Mouse (Mus musculus) midbrain, embryonic 14.5 days (tissue): Measurements from ENCODE around the gene Hspa1a. TPM values are rescaled to one million over a fixed set of nuclear protein-coding genes. Genes with fewer than 3 reads are reported as not detected.
"Not testable (repeated sequence)": the region's sequence is repeated elsewhere in the genome, so short reads cannot be mapped to it uniquely, and the experiment has no call there.

Experiments
- ATAC-seq: fragments of 200-750 bp; cut with Nextera tagmentation; 2 replicates; pipeline ENCODE4 v1.8.0; 2017; ENCODE audit warnings: moderate number of reproducible peaks, moderate library complexity; ENCODE audit not compliant: low FRiP score, low TSS enrichment
- DNase-seq: peaks from one replicate; pipeline ENCODE4 v3.0.0-alpha.2; 2015
- H3K27ac ChIP-seq: fragments of 300-500 bp; sonication (generic); replicated peaks from 2 replicates; pipeline ENCODE4 v1.5.1; 2014; ENCODE audit warnings: mild to moderate bottlenecking, low read depth, low read length, moderate library complexity
- H3K27me3 ChIP-seq: fragments of 300-500 bp; sonication (generic); 2 replicates; pipeline ENCODE4 v1.6.1; 2014; ENCODE audit warnings: low read length, control low read depth, mixed read lengths; ENCODE audit not compliant: control insufficient read depth, insufficient read depth
- H3K36me3 ChIP-seq: fragments of 300-500 bp; sonication (generic); 2 replicates; pipeline ENCODE4 v1.6.1; 2014; ENCODE audit warnings: low read length, control low read depth; ENCODE audit not compliant: control insufficient read depth, insufficient read depth
- H3K4me1 ChIP-seq: fragments of 300-500 bp; sonication (generic); 2 replicates; pipeline ENCODE4 v1.6.1; 2014; ENCODE audit warnings: mild to moderate bottlenecking, antibody characterized with exemption, low read length, control low read depth; ENCODE audit not compliant: control insufficient read depth, insufficient read depth
- H3K4me2 ChIP-seq: fragments of 300-500 bp; sonication (generic); 2 replicates; pipeline ENCODE4 v1.6.1; 2014; ENCODE audit warnings: mild to moderate bottlenecking, low read length, moderate library complexity
- H3K4me3 ChIP-seq: fragments of 300-500 bp; sonication (generic); replicated peaks from 2 replicates; pipeline ENCODE4 v1.5.1; 2014; ENCODE audit warnings: low read depth, low read length
- H3K9ac ChIP-seq: fragments of 300-500 bp; sonication (generic); replicated peaks from 2 replicates; pipeline ENCODE4 v1.6.1; 2014; ENCODE audit warnings: mild to moderate bottlenecking, low read length, moderate library complexity
- H3K9me3 ChIP-seq: fragments of 300-500 bp; sonication (generic); 2 replicates; pipeline ENCODE4 v1.6.1; 2016; ENCODE audit warnings: low read length, control low read depth, mixed read lengths; ENCODE audit not compliant: control insufficient read depth
- WGBS: fragments of 180-500 bp; shearing (Covaris S2); extraction: QIAGEN DNeasy Blood & Tissue Kit; methylation state at CpG from one replicate; pipeline ENCODE4 v1.1.7; 2014; 5-methylcytosine and 5-hydroxymethylcytosine counted together
- polyA plus RNA-seq: library from polyadenylated mRNA; unstranded; fragments of >200 nt; fragmentation: Nextera tagmentation; extraction: Ambion mirVana; gene quantifications from 2 replicates; pipeline ENCODE4 v1.2.1, GENCODE M21; 2014

Gene Hspa1a
- 5.6 and 8.1 TPM in 2 replicates for polyA plus RNA-seq

DNA sequence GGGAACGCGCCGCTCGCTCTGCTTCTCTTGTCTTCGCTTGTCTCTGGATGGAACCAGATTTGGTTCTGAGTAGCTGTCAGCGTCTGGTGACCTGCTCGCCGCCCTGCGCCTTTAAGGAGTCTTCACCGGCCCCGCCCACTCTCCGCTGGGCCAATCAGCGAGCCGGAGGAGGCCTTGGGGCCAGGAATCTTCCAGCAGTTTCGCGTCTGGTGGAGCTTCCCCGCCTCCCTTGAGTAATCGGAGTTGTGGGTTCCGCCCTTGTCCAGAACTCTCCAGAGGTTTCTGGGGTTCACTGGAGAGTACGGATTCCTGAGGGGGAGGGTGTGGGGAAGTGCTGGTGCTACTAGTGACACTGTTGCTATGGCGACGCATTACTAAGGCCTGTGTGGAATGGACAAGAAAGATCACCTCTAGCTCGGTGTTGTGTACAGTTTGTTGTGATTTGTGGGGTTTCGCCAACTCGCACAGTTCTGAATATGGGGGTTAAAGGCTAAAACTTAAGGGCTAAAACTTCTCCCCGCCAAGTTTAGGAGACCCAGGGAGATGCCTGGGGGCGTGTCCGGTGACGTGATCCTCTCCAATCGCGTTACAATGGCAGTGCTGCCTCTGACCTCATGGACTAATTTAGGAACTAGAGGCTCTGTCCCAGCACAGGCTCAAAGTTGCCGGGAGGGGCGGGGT, at the start of gene Hspa1a, which contains the start of gene Hspa1l:
Hspa1a (minus strand) TSS at position 88 of the 681 bp plus-strand sequence.
Hspa1l (plus strand) TSS at position 635 of the 681 bp plus-strand sequence.
- not testable (repeated sequence) for H3K9ac ChIP-seq, H3K4me1 ChIP-seq, H3K36me3 ChIP-seq, H3K27ac ChIP-seq, H3K9me3 ChIP-seq
- ATAC-seq (peak; percentile 90), DNase-seq (peak; percentile 80)
- H3K4me2 ChIP-seq: peak within 1 kb of the TSS; percentile 72
- 1% methylated on average over 30 of the region's 33 CpGs for WGBS
- peak within 1 kb of the TSS; percentile 34 for H3K4me3 ChIP-seq
- peaks cover 18% of the 10 kb centered on the region for H3K27me3 ChIP-seq

DNA sequence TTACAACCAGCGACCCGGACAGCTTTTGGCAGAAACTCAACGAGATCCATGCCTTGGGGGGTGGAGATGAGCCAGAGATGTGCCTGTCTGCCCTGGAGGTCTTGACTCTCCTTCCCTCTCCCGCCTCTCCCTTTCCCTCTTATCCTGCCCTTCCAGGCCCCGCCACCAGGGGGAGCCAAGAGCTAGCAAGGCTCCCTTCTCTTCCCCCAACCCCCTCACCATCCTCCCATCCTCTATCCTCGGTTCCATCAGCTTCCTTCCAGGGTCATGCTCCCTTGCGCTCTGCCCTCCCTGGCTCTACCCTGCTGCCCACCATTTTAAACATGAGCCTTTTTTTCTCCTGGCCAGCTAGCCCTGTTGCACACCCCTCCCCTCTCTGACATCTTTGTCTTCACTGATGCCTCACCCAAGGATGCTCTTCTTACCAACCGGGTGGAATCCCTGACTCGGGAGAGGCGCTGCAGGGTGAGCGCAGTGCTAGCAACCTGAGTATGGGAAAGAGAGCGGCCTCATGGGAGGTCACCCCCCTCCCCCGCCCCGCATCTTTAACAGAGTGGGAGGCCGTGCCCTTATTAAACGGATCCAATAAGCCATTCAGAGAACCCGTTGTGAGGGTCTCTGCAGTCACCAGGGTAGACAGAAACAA, 49.3 kb upstream of the Hspa1a start:
- peaks cover 7% of the 10 kb centered on the region; the same call in 1 of the 2 replicates for H3K36me3 ChIP-seq
- no peak overlapping the region for H3K4me3 ChIP-seq
- ATAC-seq (peak; percentile 44; the same call in 1 of the 2 replicates), DNase-seq (peak; percentile 85)
- no peaks in the 10 kb centered on the region for H3K27me3 ChIP-seq
- H3K27ac ChIP-seq: 0 out of 2 replicates have a peak overlapping the region, but pooled peaks have one; percentile 1
- WGBS: 3% methylated on average over 17 of the region's 17 CpGs
- no peaks in the 10 kb centered on the region for H3K9me3 ChIP-seq
- H3K4me2 ChIP-seq: peak overlapping the region; percentile 13
- peaks cover 3% of the 10 kb centered on the region; the same call in 1 of the 2 replicates for H3K4me1 ChIP-seq
- H3K9ac ChIP-seq: no peak overlapping the region

DNA sequence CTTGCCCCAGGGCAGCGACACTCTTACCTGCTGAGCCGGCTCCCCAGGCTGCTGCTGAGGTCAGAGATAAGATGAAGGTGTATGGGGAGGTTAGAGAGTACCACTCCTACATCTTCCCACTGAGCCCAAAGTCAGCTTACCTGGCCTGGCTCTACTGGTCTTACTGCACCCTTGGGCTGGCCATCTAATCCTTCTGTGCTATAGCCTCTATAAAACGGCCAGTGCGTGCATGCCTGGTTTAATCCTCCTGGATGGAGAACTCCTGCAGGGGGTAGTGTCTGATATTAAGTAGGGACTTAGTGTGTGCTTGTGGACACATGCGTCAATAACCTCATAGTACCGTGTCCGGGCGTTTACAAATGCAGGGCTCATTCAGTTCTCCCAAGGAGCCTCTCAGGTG, 48.6 kb upstream of the Hspa1a start:
- peaks cover 3% of the 10 kb centered on the region; the same call in 1 of the 2 replicates for H3K4me1 ChIP-seq
- H3K27me3 ChIP-seq: no peaks in the 10 kb centered on the region
- peaks cover 14% of the 10 kb centered on the region for H3K36me3 ChIP-seq
- no peak overlapping the region for H3K4me2 ChIP-seq
- H3K9ac ChIP-seq: no peak overlapping the region
- no peak for ATAC-seq
- 80% methylated on average over 8 of the region's 8 CpGs for WGBS
- H3K27ac ChIP-seq: no peak overlapping the region
- no peak for DNase-seq
- no peak overlapping the region for H3K4me3 ChIP-seq
- no peaks in the 10 kb centered on the region for H3K9me3 ChIP-seq

DNA sequence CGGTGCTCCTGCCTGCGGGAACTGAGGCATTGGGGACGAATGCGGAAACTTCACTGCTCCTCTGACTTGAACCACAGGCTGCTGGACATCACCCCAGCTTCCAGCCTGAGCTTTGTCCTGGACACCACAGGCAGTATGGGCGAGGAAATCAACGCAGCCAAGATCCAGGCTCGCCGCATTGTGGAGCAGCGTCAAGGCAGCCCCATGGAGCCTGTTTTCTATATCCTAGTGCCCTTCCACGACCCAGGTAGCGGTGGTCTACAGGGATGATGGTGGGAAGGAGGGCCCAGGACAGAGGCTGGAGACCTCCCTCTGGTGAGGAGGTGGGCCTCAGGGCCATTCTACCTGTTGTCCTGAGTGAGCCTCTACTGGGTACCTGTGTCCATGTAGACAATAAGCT, 47.9 kb upstream of the Hspa1a start:
- ATAC-seq (no peak), DNase-seq (no peak)
- Histone ChIP-seq H3K4me3 (no peak overlapping the region), H3K4me2 (no peak overlapping the region), H3K9me3 (no peaks in the 10 kb centered on the region), H3K27ac (no peak overlapping the region), H3K4me1 (peaks cover 3% of the 10 kb centered on the region; the same call in 1 of the 2 replicates), H3K36me3 (peaks cover 21% of the 10 kb centered on the region), H3K27me3 (no peaks in the 10 kb centered on the region), H3K9ac (no peak overlapping the region)
- WGBS: 72% methylated on average over 11 of the region's 11 CpGs

DNA sequence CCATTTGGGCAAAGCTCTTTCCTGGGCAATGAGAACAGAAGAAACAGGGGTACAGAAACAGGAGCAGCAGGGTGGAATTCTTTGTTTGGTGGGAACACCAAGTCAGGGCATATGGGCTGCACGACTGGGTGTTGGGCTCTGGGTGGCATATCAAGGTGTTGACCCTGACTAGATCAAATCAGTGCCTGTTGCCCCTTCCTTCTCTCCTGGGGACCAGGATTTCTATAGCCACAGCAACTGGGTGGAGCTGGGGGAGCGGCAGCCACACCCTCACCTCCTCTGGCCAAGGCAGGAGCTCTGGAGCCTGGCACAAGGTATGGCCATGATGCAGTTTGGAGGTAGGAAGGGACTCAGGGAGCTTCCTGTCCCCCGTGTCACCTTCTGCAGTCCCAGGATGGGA, 46.2 kb upstream of the Hspa1a start:
- Histone ChIP-seq H3K4me3 (no peak overlapping the region), H3K4me1 (peaks cover 3% of the 10 kb centered on the region; the same call in 1 of the 2 replicates), H3K36me3 (peaks cover 38% of the 10 kb centered on the region), H3K9me3 (no peaks in the 10 kb centered on the region), H3K4me2 (no peak overlapping the region), H3K9ac (no peak overlapping the region), H3K27me3 (no peaks in the 10 kb centered on the region), H3K27ac (no peak overlapping the region)
- WGBS: 70% methylated on average over 3 of the region's 3 CpGs
- ATAC-seq (no peak), DNase-seq (no peak)

DNA sequence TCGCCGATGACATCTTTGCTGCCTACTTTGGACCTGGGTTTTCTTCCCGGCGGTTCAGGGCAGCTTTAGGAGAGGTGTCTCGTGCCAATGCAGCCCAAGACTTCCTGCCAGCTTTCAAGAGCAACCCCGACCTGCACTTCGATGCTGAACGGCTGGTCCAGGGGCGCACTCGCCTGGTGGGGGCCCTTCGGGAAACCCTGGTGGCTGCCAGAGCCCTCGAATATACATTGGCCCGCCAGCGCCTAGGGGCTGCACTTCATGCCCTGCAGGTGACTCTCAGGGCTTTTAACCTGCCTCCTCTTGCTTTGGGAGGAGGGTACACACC, 45.7 kb upstream of the Hspa1a start:
- ATAC-seq: no peak
- Histone ChIP-seq H3K36me3 (peaks cover 43% of the 10 kb centered on the region), H3K4me1 (peaks cover 3% of the 10 kb centered on the region; the same call in 1 of the 2 replicates), H3K27ac (no peak overlapping the region), H3K9me3 (no peaks in the 10 kb centered on the region), H3K4me3 (no peak overlapping the region), H3K4me2 (no peak overlapping the region), H3K9ac (no peak overlapping the region), H3K27me3 (no peaks in the 10 kb centered on the region)
- 77% methylated on average over 14 of the region's 14 CpGs for WGBS
- DNase-seq: no peak

DNA sequence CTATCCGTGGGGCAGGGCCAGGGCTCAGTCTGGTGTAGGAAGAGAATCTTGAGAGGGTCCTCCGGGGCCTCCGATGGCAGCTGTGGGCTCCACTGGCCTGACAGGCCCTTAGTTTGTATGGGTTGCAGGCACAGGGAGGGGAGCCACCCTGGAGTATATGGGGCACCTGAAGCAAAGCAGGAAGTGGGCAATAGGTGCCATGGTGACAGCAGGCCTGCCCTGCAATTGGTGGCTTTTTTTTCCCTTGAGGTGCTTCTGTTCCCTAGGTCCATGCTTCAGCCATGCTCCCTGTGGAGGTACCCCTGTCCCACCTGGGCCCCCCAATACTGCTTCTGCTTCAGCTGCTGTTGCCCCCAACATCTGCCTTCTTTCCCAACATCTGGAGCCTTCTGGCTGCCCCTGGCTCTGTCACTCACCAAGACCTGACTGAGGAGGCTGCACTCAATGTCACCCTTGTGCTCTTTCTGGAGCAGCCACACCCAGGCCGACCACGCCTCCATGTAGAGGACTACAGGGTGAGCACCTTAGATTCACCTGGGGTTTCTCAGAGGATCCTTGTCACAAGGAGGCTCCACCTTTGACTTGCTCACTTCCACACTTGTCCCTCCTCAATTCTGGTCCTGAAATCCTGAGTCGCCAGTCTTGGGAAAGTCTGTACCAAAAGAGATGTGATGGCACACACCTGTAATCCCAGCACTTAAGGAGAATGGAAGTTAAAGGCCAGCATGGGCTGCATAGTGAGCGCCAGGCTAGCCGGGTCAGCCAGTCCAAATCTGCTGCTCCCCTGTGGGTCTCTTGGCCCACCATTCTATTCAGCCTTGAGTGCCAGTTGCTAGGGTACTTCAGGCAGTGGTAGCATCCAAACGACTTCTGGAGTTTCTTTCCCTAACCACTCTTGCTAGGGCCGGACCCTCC, 45.1 kb upstream of the Hspa1a start:
- H3K27me3 ChIP-seq: no peaks in the 10 kb centered on the region
- 82% methylated on average over 10 of the region's 10 CpGs for WGBS
- no peak overlapping the region for H3K4me3 ChIP-seq
- no peak overlapping the region; the same call in 1 of the 2 replicates for H3K9ac ChIP-seq
- peaks cover 49% of the 10 kb centered on the region for H3K36me3 ChIP-seq
- no peak overlapping the region for H3K4me2 ChIP-seq
- DNase-seq (no peak), ATAC-seq (no peak)
- peaks cover 3% of the 10 kb centered on the region; the same call in 1 of the 2 replicates for H3K4me1 ChIP-seq
- H3K27ac ChIP-seq: no peak overlapping the region
- H3K9me3 ChIP-seq: no peaks in the 10 kb centered on the region

DNA sequence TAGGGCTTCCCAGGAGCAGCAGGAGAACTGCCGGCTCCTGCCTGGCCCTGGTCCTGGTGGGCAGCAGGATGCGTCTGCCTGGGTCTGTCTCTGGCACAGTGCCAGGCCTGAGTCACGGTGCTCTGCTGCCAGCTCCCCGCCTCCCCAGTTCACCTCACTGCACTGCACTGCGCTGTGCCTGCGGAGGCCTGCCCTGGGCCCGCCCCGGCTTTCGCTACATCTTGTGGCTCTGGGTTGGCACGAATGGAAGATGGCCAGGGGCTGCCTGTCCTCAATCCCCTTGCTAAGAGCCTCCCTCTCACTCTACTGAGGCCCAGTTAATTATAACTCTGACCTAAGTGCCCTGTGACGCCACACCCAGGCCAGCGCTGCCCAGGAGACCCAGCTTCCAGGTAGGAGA, 44.4 kb upstream of the Hspa1a start, which contains the start of gene Vwa7:
Vwa7 (plus strand) TSS at position 204 of the 400 bp plus-strand sequence.
- 63% methylated on average over 12 of the region's 12 CpGs for WGBS
- Histone ChIP-seq H3K9ac (no peak within 1 kb of the TSS; the same call in 1 of the 2 replicates), H3K27ac (no peak within 1 kb of the TSS), H3K9me3 (no peaks in the 10 kb centered on the region), H3K4me2 (no peak within 1 kb of the TSS), H3K27me3 (no peaks in the 10 kb centered on the region), H3K4me3 (no peak within 1 kb of the TSS), H3K36me3 (peaks cover 56% of the 10 kb centered on the region), H3K4me1 (peaks cover under 1% of the 10 kb centered on the region; the same call in 1 of the 2 replicates)
- peak; percentile 31; the same call in 1 of the 2 replicates for ATAC-seq
- DNase-seq: peak; percentile 61
